Mouse (Mus musculus) lung, postnatal 14 days (tissue): Measurements from ENCODE around the gene Gtf2h4.

Experiments
- DNase-seq: peaks from one replicate; pipeline ENCODE4 v3.0.0; 2021

Gtf2h4 gene

DNA sequence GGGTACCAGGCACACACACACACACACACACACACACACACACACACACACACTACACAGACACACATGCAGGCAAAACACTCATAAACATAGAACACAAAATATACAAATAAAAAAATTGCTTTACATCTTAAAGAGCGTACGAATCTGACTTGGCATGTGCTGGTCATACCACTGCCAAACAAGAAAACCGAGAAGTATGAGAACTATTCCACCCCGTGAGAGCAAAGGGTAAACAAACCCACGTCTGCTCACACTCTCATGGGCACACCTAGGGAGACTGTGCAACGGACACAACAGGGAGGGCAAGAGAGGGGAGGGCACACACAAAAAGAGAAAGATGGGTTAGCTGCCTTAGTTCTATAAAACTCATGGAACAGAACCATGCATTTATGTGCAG, 23.2 kb upstream of the Gtf2h4 start:
- no peak for DNase-seq

DNA sequence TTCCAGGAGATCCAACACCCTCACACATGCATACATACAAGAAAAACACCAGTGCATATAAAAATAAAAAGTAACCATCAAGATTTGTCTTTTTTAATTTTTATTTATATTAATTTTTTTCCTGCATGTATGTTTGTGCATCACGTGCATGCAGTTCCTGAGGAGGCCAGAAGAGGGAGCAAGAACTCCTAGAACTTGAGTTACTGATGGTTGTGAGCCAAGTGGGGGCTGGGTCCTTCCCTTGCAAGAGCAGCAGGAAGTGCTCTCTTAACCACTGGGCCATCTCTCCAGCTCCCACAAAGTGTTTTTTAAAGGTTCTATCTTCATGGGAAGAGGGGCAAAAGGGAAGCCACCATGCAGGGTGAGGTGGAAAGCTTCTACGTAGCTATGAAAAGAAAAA, 21.8 kb upstream of the Gtf2h4 start:
- no peak for DNase-seq

DNA sequence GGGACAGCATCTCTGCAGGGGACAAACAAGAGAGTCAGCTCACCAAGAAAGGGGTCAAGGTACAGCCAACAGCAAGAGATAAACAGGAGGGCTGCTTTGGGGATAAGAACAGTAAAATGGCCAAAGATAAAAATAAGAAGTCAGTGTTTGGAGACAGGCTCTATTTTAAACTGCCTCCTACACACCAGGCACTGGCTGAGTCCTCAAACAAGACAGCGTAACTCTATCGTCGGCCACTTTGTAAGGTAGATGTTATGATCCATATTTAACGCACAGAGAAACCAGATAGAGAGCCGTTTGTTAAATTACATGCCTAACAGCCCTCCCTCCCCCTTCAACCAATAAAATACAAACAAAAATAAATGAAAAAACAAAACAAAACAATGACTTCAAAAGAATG, 20.4 kb upstream of the Gtf2h4 start:
- no peak for DNase-seq

- DNase-seq: no peak
Observed at GRCm38 (mm10) chr17:35692368-35692767, 18.8 kb upstream of the Gtf2h4 start.

DNA sequence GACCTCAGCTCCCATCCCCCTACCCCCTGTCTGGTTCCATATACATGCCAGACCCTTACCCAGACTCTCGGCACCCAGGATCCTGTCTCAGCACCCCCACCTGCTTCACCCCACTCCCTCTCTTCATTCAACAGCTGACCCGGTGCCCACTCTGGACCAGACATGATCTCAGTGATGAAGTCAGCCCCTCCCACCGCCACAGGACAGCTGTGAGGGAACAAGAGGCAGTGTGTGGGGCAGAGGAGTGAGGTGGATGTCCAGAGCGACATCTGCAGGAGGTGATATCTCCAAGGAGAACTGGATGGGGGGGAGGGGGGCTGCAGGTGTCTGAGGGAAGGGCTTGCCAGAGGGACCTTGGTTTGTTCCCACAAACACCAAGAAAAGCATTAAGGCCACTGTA, 18.3 kb upstream of the Gtf2h4 start:
- no peak for DNase-seq

- no peak for DNase-seq
Observed at GRCm38 (mm10) chr17:35689936-35690645, 16.6 kb upstream of the Gtf2h4 start.

GRCm38 (mm10) chr17:35688347-35689175, 15.0 kb upstream of the Gtf2h4 start:
- no peak for DNase-seq

DNA sequence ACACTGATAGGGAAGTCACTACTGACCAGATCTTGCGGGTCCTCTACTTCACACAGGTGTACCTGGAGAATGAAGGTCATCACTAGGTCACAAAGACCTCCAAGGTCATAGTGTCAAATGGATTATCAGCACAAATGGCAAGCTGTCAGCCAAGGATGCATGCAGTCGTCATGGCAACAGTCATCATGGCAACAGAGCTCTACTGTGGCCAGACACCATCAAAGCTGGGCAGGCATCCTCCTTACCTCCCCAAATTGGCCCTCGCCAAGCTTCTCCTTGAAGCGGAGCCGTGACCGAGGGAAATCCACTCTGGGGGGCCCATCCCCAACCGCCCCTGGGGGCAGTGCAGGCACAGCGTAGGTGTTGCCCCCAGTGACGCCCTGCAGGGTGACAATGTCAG, 11.5 kb upstream of the Gtf2h4 start:
- DNase-seq: no peak

DNA sequence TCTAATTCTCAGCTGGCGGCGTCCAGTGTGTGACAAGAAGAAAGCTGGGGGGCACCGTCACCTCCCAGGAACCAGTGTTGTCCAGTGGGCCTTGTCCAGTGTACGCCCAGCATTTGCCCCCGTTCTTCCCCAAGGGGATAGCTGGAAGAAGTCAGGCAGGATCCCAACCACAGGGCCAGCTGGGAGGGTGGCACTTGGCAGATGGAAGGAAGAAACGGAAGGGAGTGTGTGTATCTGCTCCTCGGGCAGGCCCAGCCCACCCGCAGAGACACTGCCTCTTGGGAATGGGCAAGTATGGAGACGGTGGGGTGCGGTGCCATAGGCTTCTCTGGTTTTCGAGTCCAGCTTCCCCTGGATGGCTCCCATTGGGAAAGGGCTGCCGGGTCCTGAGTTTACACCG, 8.4 kb upstream of the Gtf2h4 start:
- DNase-seq: no peak

DNA sequence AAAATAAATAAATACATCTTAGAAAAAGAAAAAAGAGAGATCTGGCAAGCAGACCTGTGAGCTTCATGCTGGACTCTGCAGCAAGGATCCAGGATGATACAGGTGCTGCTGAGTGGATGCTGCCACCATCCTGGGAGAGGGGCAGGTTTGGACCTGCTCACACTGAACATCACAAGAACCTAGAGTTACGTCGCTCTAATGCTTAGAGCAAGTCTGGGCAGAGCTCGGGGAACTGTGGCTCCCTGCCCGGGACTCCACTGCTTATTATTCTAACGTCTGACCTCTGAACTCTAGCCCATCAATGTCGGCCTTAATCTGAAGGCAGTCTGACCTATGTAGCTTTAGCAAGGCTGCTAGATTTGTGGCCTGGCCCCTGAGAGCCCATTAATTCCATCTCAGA, 7.1 kb upstream of the Gtf2h4 start:
- no peak for DNase-seq

- DNase-seq: no peak
Observed at GRCm38 (mm10) chr17:35672527-35672926, 1.0 kb downstream of the Gtf2h4 start.

DNA sequence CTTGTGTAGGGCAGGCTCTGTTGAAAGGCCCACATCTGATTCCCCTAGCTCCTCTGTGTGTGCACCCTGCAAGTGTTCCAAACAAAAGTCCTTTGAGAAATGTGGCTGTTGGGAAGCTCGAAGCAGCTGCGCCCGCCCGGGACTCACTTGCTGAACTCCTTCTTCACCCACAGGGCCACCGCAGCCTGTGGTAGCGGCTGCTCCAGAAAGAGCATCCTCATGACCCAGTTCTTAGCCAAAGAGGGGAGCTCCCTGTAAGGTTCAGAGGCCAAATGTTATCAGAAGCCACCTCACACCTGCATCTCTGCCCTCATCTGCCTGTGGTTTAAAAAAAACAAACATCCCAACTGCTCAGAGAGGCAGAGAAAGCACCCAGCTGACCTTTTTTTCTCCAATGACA, 1.7 kb downstream of the Gtf2h4 start:
- DNase-seq: no peak

DNA sequence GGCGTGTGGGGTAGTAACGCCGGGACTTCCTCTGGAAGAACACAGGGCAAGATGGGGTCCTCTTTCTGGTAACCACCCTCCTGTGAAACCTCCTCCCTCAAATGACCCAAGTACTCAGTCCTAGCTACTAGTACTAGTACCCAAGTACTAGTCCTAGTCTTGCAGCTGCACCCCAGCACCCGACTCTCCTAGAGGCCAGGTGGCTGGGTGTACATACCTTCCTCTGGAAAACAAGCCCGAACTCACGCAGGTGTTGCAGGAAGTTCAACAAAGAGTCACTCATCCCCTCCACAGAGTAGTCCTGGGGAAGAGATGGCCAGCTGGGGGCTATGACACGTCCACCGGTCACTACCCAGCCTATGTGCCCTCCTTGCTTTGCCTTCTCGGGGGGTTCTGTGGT, 3.8 kb downstream of the Gtf2h4 start:
- DNase-seq: no peak

DNA sequence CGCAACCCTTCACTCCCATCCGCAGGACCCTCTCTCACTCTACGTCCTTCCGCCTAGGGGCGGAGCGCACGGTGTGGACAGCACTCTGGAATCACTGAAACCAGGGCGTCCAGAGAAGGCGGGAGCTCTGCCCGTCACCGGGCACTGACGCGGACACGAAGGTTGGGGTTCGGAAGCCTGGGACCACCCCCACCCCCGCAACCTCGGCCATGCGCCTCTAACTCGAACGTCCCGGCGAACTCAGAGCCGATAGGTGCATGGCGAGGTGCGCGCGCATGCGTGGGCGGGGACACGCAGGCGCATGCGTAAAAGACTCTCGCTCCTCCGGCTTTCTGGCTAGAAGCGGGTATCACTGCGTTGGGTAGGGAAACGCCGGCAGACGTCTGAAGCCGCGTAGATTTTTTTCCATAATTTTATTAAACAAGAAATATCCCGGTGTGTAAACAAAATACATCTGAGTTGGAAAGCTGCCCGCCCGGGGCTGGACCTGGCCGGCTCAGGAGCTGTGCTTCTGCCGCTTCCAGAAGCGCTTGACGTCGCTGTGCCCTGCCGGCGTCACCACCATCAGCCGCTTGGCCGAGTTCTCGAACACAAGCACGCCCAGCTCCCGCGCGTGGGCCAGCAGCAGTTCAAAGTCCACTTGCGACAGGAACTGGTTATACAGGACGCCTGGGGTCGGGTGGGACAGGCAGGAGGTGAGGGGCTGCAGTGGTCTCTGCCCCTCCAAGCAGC, 6.0 kb downstream of the Gtf2h4 start, which contains the start of gene Vars2:
Gene Vars2 (minus strand): TSS at position 259 of the 732 bp plus-strand sequence.
- DNase-seq: peak; percentile 98

DNA sequence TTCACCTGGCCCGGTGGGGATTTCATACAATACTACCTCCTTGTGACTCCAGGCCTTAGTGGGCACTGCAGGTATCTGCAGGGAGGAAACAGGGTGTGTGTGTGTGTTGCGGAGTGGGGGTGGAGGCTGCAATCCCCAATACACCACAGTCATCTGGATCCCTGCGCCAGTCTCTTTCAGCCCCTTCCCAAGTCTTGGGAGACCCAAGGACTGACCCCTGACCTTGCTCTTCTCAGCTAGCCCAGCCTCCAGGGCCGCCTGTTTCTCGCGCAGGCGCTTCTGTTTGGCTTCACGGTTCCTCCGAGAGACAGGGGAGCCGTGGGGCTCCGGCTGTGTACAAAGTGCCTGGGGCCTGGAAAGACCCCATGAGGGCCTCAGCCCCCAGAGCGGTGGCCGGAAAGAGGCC, 6.7 kb downstream of the Gtf2h4 start:
- DNase-seq: no peak

- peak; percentile 56 for DNase-seq
Observed at GRCm38 (mm10) chr17:35665957-35666515, 7.5 kb downstream of the Gtf2h4 start.

DNA sequence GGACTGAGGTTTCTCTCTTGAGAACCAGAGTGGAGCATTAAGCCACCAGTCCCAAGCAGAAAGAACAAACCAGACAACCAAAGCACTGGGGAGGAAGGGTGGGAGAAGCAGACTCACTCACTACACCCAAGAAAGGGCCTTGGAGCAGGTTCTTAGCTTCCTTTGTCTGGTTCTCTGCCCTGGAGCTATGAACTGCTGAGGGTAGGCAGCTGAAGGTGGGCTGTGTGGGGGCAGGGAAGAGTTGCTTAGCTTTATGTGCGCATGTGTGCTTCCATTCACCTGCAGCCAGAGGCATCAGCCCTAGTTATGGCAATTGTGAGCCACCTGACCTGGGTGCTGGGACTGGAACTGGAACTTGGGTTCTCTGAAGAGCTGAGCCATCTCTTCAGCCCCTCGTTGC, 20.5 kb downstream of the Gtf2h4 start:
- no peak for DNase-seq

DNA sequence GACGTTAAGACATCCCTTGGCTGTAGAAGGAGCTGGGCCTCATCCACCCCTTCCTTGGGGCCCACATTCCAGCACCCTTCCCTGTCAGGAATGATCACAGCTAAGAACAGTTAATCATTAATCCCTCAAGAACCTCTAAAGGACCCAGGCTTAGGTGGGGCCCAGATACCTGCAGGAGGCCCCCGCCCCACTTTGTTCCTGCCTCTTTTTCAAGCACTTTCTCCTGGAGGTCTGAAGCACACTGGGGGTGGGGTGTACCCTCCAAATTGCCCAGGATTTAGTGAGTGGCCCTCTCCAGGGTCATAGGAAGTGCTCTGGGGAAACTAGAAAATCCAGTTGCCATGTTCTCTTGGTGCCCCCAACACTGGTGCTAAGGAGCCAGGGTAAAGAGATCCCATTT, 24.1 kb downstream of the Gtf2h4 start:
- peak; percentile 59 for DNase-seq

GRCm38 (mm10) chr17:35643609-35644236, 29.8 kb downstream of the Gtf2h4 start, which contains the start of gene Mucl3:
Gene Mucl3, minus strand, starts transcription at chr17:35643695.
- DNase-seq: no peak

DNA sequence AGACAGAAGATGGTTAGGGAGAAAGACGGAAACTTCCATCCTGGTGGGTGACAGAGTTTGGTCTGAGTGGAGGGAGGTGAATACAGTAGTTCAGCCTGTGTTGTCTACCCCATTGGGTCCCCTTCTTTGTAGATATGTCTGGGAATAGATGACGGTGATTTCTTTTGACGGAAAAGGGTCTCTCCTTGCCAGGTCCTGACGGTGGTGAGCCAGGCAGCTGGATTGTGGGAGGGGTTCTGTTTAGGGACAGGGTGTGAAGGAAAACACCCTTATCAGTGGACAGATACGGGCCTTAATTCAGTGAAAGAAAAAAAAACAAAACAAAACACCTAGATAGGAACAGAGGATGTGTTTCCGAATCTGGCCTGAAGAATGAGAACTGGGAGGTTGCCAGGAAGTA, 34.2 kb downstream of the Gtf2h4 start:
- no peak for DNase-seq

DNA sequence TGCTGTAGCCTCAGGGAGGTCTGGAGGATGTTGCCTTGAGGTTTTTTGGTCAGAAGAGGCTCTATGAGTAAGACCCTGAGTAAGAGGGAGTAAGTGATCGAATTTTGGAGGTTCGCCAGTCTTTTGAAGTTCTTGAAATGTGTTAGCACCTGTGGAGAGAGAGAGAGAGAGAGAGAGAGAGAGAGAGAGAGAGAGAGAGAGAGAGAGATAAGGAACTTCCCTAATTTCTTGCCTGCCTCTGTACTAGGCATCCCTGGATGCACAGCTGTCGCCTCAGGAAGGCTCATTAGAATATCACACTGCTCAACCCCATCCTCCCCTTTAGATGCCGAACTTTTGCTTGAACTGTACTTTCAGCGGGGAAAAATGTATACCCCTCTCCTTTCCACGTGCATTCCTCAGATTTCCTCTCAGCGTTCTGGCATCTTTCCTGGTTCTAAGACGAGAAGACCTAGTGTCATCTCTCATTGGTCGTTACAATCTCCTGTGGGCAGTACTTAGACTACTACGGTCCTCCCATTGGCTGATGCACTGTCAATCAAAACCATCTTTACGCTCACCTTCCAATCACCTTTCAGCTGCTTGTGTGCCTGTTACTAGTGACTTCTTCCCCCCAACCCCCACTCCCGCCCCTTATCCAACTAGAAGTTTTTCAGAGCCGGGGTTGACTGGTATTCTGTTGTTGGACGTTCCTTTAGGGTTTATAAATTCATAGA, 34.9 kb downstream of the Gtf2h4 start:
- DNase-seq: peak; percentile 83

DNA sequence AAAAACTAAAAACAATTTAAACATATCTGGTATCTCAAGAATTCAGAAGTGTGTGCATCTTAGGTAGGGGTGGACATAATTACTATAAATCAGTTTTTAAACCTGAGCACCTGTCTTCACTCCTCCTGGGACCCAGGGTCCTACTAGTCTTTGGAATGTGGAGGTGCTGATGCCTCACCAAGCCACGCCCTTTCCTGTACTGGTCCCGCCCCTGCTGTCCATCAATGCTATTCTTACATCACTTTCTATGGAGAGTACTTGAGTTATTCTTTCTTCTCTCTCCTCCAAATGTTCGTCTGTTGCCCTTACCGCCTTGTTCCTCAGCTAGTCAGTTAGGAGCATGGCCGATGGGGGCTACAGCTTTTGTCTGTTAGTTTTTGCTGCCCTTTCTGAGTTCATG, 37.2 kb downstream of the Gtf2h4 start:
- DNase-seq: peak; percentile 63
